Comparison of ENCODE assay signal across 8 mouse cellular contexts in the genomic region with DNA sequence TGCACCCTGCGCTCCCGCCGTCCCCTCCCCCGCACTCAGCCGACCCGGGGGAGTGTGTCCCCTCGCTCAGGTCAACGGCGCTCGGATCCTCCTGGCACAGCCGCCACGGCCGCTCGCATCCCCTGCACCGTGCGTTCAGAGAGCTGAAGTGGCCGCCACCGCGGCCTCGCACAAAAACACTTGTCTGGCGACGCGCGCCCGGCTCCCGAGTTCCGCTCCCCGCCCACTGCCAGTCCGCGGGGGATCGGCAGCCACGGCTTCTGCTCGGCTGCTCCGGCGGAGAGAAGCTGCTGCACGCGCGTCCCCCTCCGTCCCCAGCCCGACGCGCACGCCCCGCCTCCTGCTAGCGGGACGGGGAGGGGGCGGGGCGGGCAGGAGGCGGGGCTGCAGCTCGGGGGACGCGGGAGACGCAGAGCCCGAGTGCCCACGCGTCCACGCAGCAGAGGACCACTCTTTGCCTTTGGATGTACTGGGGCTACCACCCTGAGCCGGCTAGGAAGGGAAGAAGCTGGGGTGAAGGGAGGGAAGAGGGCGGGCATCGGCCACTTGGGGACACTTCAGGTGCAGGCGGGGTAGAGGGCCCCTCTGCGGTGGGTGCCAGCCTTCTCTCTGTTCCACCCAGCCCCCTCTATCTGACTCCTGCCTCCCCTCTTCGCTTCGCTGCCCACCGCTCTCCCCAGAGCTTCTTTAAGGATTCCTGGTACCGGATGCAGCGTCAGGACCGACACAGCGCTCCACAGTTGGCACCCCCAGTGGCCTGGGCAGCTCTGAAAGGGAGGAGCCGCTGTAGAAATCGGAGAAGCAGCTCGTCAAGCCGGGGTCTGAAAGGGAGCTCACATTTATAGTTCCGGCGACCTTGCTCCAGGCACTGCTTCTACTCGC. TPM values are rescaled to one million over a fixed set of nuclear protein-coding genes. Genes with fewer than 3 reads are reported as not detected.
A peak's percentile ranks its signal among the peaks of the same experiment; 100 is the strongest.
DNase-seq lines count a peak whose midpoint lies in the region; ATAC-seq and TF ChIP-seq lines count a peak whose summit lies in the region.

A gene (minus strand): TSS at position 291 of the 882 bp plus-strand sequence.

- no peaks in the 10 kb centered on the region for H3K4me1 ChIP-seq in intestine, postnatal 0 days (replicated peaks; ENCODE audit: control insufficient read depth, insufficient read depth, low read length)
- H3K4me1 ChIP-seq in midbrain, embryonic 10.5 days, result peaks cover 74% of the 10 kb centered on the region

- H3K9ac ChIP-seq in intestine, postnatal 0 days (ENCODE audit: low read depth, low read length), result peak within 1 kb of the TSS; percentile 65

- DNase-seq in adrenal gland, postnatal 25 days, result peak; percentile 87
- peak; percentile 63 for DNase-seq in embryo, embryonic 11.5 days (ENCODE audit: low read depth, low spot score)
- peak; percentile 98 for DNase-seq in heart, adult 11 months
- DNase-seq in left cerebral cortex, postnatal 4 days, result peak; percentile 92
- peak; percentile 88 for DNase-seq in midbrain, embryonic 10.5 days (ENCODE audit: low spot score)
- peak; percentile 81 for DNase-seq in right cerebral cortex, postnatal 4 days
- DNase-seq in adipocyte (ENCODE audit: low spot score), result no peak

- peak within 1 kb of the TSS; percentile 28; the same call in 1 of the 2 replicates for H3K27ac ChIP-seq in intestine, postnatal 0 days (ENCODE audit: low read depth, low read length)
- H3K27ac ChIP-seq in midbrain, embryonic 10.5 days (replicated peaks), result peak within 1 kb of the TSS; percentile 98

- H3K4me2 ChIP-seq in intestine, postnatal 0 days (replicated peaks; ENCODE audit: low read depth), result peak within 1 kb of the TSS; percentile 97

- H3K27me3 ChIP-seq in intestine, postnatal 0 days (replicated peaks; ENCODE audit: control insufficient read depth, insufficient read depth, low read length), result peaks cover 44% of the 10 kb centered on the region
- peaks cover 18% of the 10 kb centered on the region; the same call in 1 of the 2 replicates for H3K27me3 ChIP-seq in midbrain, embryonic 10.5 days (ENCODE audit: low read depth, poor library complexity, severe bottlenecking)

- ATAC-seq in intestine, postnatal 0 days, result peak; percentile 58; the same call in 1 of the 2 replicates

- TF ChIP-seq CTCF in intestine, postnatal 0 days (IDR thresholded peaks at IDR 0.05; ENCODE audit: low read depth), result 0 out of 2 replicates have a peak, but pooled peaks have one; percentile 15

- H3K36me3 ChIP-seq in intestine, postnatal 0 days (ENCODE audit: control insufficient read depth, insufficient read depth), result no peaks in the 10 kb centered on the region
- H3K36me3 ChIP-seq in midbrain, embryonic 10.5 days, result peaks cover 4% of the 10 kb centered on the region; the same call in 1 of the 2 replicates

- H3K9me3 ChIP-seq in intestine, postnatal 0 days (ENCODE audit: control insufficient read depth), result no peaks in the 10 kb centered on the region
- H3K9me3 ChIP-seq in midbrain, embryonic 10.5 days (replicated peaks), result no peaks in the 10 kb centered on the region

- WGBS in intestine, postnatal 0 days, result under 1% methylated on average over 65 of the region's 76 CpGs
- WGBS in midbrain, embryonic 10.5 days, result under 1% methylated on average over 76 of the region's 76 CpGs

- intact Hi-C loops in left cerebral cortex, postnatal 4 days (cut with DNase I), result loop anchor here (5.0 kb wide), 2 partner anchors 92 to 212 kb away; no protein-coding TSS in a partner anchor

- H3K4me3 ChIP-seq in intestine, postnatal 0 days (ENCODE audit: low read depth, low read length), result peak within 1 kb of the TSS; percentile 68
- peak within 1 kb of the TSS; percentile 98 for H3K4me3 ChIP-seq in midbrain, embryonic 10.5 days

RNA-seq across cellular contexts. Expression of the gene that starts here (rescaled TPM):
- total RNA-seq in adrenal gland, postnatal 25 days (2021), result 13.4 and 14.7 TPM in 2 replicates
- polyA plus RNA-seq in intestine, postnatal 0 days (2015; fragmentation: Nextera tagmentation; extraction: Ambion mirVana), result 1.5 and 1.9 TPM in 2 replicates
- total RNA-seq in left cerebral cortex, postnatal 4 days (2021), result 10 to 100 TPM; 70.8 to 75.9 TPM
- 45.9 and 65.2 TPM in 2 replicates for polyA plus RNA-seq in midbrain, embryonic 10.5 days (2016; fragmentation: Nextera tagmentation; extraction: Ambion mirVana)

Comparison
In these comparisons a context has a peak if more than half of its experiments do, and no peak if none do; other contexts are left out.
1. RNA of the gene that starts here (polyA plus RNA-seq): 45.9 to 65.2 TPM in midbrain, embryonic 10.5 days; 1.5 to 1.9 TPM in intestine, postnatal 0 days; every median in the first group is over 10 times any median in the second.